14 mouse cellular contexts compared by ENCODE assay signal in genomic region chr8:107123063-107123614, GRCm38 (mm10). TPM values are rescaled to one million over a fixed set of nuclear protein-coding genes. Genes with fewer than 3 reads are reported as not detected.
A peak's percentile ranks its signal among the peaks of the same experiment; 100 is the strongest.
DNase-seq lines count a peak whose midpoint lies in the region; TF ChIP-seq lines count a peak whose summit lies in the region.
"Had no signal": no experiment of that assay in that cellular context is flagged by ENCODE, and none has a peak within 500 bp of the region (broad histone marks: within the 10 kb centered on the region; RNA-seq: fewer than 3 reads in every experiment).

No protein-coding gene starts in this region.

- 27% methylated on average over 9 of the region's 9 CpGs for WGBS in heart, embryonic 10.5 days
- 88% methylated on average over 9 of the region's 9 CpGs for WGBS in thymus, adult 2 months

- no peak for TF ChIP-seq CTCF in embryonic fibroblast, embryonic 13.5 days (IDR thresholded peaks at IDR 0.05; ENCODE audit: borderline replicate concordance, insufficient read depth, low read length)
- TF ChIP-seq CTCF in thymus, adult 2 months (IDR thresholded peaks at IDR 0.05; ENCODE audit: borderline replicate concordance, control insufficient read depth, extremely low read depth, insufficient read depth, low read length, poor library complexity) = no peak

- H3K4me1 ChIP-seq in heart, embryonic 10.5 days = peaks cover 27% of the 10 kb centered on the region
- 0 out of 2 replicates have a peak, but pooled peaks cover 6% of the 10 kb centered on the region for H3K4me1 ChIP-seq in embryonic fibroblast, embryonic 13.5 days (ENCODE audit: control insufficient read depth, insufficient read depth, low read length)
- H3K4me1 ChIP-seq in thymus, adult 2 months (replicated peaks; ENCODE audit: control insufficient read depth, insufficient read depth, low read length) = peaks cover 20% of the 10 kb centered on the region

- H3K27me3 ChIP-seq in heart, embryonic 10.5 days (ENCODE audit: insufficient read depth, poor library complexity, severe bottlenecking) = no peaks in the 10 kb centered on the region
- H3K27me3 ChIP-seq in thymus, adult 2 months (ENCODE audit: control insufficient read depth, insufficient read depth, low read length) = no peaks in the 10 kb centered on the region
- H3K27me3 ChIP-seq: liver, embryonic 13.5 days had no signal

- TF ChIP-seq POLR2A in embryonic fibroblast, embryonic 13.5 days (IDR thresholded peaks at IDR 0.05; ENCODE audit: low read depth, low read length) = no peak
- TF ChIP-seq POLR2A in thymus, adult 2 months (IDR thresholded peaks at IDR 0.05; ENCODE audit: control insufficient read depth, extremely low read depth, insufficient read depth, low read length, poor library complexity) = no peak

- no peak overlapping the region for H3K4me3 ChIP-seq in heart, embryonic 10.5 days
- no peak overlapping the region for H3K4me3 ChIP-seq in embryonic fibroblast, embryonic 13.5 days (ENCODE audit: insufficient read depth, low read length)
- no peak overlapping the region for H3K4me3 ChIP-seq in thymus, adult 2 months (ENCODE audit: control insufficient read depth, insufficient read depth, low read length)
- H3K4me3 ChIP-seq: left cerebral cortex, adult 2 months; liver, embryonic 13.5 days; megakaryocyte, embryonic 14.5 days had no signal

- 0 out of 2 replicates have a peak overlapping the region, but pooled peaks have one; percentile 23 for H3K27ac ChIP-seq in heart, embryonic 10.5 days
- peak overlapping the region; percentile 37; the same call in 1 of the 2 replicates for H3K27ac ChIP-seq in embryonic fibroblast, embryonic 13.5 days (ENCODE audit: insufficient read depth, low read length)
- no peak overlapping the region for H3K27ac ChIP-seq in thymus, adult 2 months (ENCODE audit: control insufficient read depth, insufficient read depth, low read length)
- H3K27ac ChIP-seq: left cerebral cortex, adult 2 months; liver, embryonic 13.5 days had no signal

- H3K9me3 ChIP-seq in heart, embryonic 10.5 days = no peaks in the 10 kb centered on the region
- H3K9me3 ChIP-seq: G1E; liver, embryonic 13.5 days had no signal

- intact Hi-C loops in heart, postnatal 10 days (cut with DNase I) = no loop called here

- no peak for DNase-seq in heart, embryonic 10.5 days (ENCODE audit: low spot score)
- no peak for DNase-seq in heart, postnatal 10 days
- DNase-seq in Muller cell, postnatal 12 days (ENCODE audit: inconsistent ontology term) = peak; percentile 93
- peak; percentile 35 for DNase-seq in kidney, postnatal 10 days
- no peak for DNase-seq in cerebellum, postnatal 10 days
- no peak for DNase-seq in thymus, adult 2 months
- DNase-seq in gastrocnemius, adult 8-10 months (ENCODE audit: low spot score in 2 of 2) = no peak
- DNase-seq: liver, embryonic 13.5 days; thymus, postnatal 4 days had no signal

- H3K36me3 ChIP-seq in heart, embryonic 10.5 days = no peaks in the 10 kb centered on the region
- H3K36me3 ChIP-seq in thymus, adult 2 months (ENCODE audit: control insufficient read depth, insufficient read depth, low read length) = no peaks in the 10 kb centered on the region
- H3K36me3 ChIP-seq: G1E; liver, embryonic 13.5 days had no signal

RNA-seq across cellular contexts. Expression of gene Terf2, which starts 26.8 kb away (rescaled TPM):
- 9.9 and 13.0 TPM in 2 replicates for polyA plus RNA-seq in heart, embryonic 10.5 days (2016; fragmentation: Nextera tagmentation; extraction: Ambion mirVana)
- 10 to 100 TPM; 18.0 to 18.1 TPM for total RNA-seq in heart, postnatal 10 days (2021)
- 28.0 and 35.7 TPM in 2 replicates for polyA plus RNA-seq in embryonic fibroblast, embryonic 13.5 days (2011; ENCODE audit: insufficient read length, low read depth, missing spikeins)
- polyA plus RNA-seq in thymus, adult 2 months (2012; rRNA removed) = 30.9 and 31.5 TPM in 2 replicates
- 10 to 100 TPM; 13.1 to 17.6 (median 14.7) TPM for total RNA-seq in gastrocnemius, adult 8-10 months (2022)

RNA-seq across cellular contexts. Expression of gene Cyb5b, which starts 27.3 kb away (rescaled TPM):
- polyA plus RNA-seq in heart, embryonic 10.5 days (2016; fragmentation: Nextera tagmentation; extraction: Ambion mirVana) = 92.3 and 109 TPM in 2 replicates
- 10 to 100 TPM; 47.0 to 48.9 TPM for total RNA-seq in heart, postnatal 10 days (2021)
- 95.0 and 110 TPM in 2 replicates for polyA plus RNA-seq in embryonic fibroblast, embryonic 13.5 days (2011; ENCODE audit: insufficient read length, low read depth, missing spikeins)
- polyA plus RNA-seq in thymus, adult 2 months (2012; rRNA removed) = 62.1 and 65.6 TPM in 2 replicates
- total RNA-seq in gastrocnemius, adult 8-10 months (2022) = 10 to 100 TPM; 28.2 to 39.7 (median 34.2) TPM

RNA-seq across cellular contexts. Expression of gene Tmed6, which starts 57.7 kb away (rescaled TPM):
- polyA plus RNA-seq in heart, embryonic 10.5 days (2016; fragmentation: Nextera tagmentation; extraction: Ambion mirVana) = 1.7 TPM in 1 of 2 replicates, not detected in the other
- total RNA-seq in heart, postnatal 10 days (2021) = not detected
- polyA plus RNA-seq in embryonic fibroblast, embryonic 13.5 days (2011; ENCODE audit: insufficient read length, low read depth, missing spikeins) = not detected in 2 replicates
- polyA plus RNA-seq in thymus, adult 2 months (2012; rRNA removed) = 0.20 TPM in 2 replicates
- not detected for total RNA-seq in gastrocnemius, adult 8-10 months (2022)
- total RNA-seq: G1E; left cerebral cortex, adult 2 months had no signal
- polyA plus RNA-seq: G1E; heart, embryonic 11.5 days had no signal

Comparison
In these comparisons a context has a peak if more than half of its experiments do, and no peak if none do; other contexts are left out.
1. DNase-seq: peak in Muller cell, postnatal 12 days (single experiment) and kidney, postnatal 10 days (single experiment); none in heart, embryonic 10.5 days (single experiment), heart, postnatal 10 days (0 of 2), cerebellum, postnatal 10 days (0 of 2), thymus, adult 2 months (single experiment) and gastrocnemius, adult 8-10 months (0 of 2).